Mouse (Mus musculus): ENCODE measurements at regions not wholly inside any gene's neighbourhood (a gene's known extent, or its start where the extent isn't known, plus 50 kb on each side); places are given as distances from the start of the nearest gene placed in this dataset.

DNA sequence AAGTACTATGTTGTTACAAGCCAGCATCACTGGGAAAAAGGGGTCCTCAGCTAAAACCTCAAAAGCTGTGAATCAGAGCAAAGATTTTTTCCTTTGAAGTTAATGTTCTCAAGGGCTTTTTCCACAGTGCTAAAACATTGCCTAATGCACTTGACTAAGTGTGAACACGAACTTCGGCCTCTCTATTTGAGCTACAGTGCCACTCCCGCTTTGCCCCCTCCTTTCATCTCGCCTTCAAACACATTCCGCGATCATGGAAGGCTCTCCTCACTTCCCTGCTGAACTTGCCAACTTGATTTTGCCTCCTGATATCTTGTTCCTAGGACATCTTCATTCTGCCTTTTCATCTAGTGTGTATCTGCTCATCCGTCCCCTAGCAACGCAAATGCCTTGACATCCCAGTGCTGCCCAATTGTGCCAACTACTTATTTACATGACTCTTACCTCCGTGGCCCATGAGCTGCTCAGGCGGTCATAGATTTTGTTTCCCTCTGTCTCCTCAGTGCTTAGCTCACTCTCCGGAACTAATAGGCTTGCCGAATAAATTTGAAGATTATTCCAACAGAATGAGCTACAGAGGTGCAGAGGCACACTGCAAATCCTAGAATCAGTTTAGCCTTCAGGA lies 116.6 kb upstream of the Kcnip4 start:
- TF ChIP-seq POLR2A (IDR thresholded peaks at IDR 0.05; ENCODE audit: extremely low read depth, insufficient read depth, low read length): no peak
- no peak for TF ChIP-seq CTCF (IDR thresholded peaks at IDR 0.05; ENCODE audit: low read depth, low read length)

Data from liver, adult 2 months (tissue).